Mouse (Mus musculus) MEL (cell line): ENCODE data around the gene Sox21. TPM values are rescaled to one million over a fixed set of nuclear protein-coding genes. Genes with fewer than 3 reads are reported as not detected.

ENCODE experiments used
- polyA plus RNA-seq, 2 experiments: library from polyadenylated mRNA; stranded (reverse) in 1 of 2; unstranded in 1 of 2; fragments of >175 nt in 1 of 2; fragments of >200 nt in 1 of 2; gene quantifications; 2 replicates each; pipeline versions ENCODE4 v1.2.1 to v1.2.4; 2012; ENCODE audit warnings: low replicate concordance in 2 of 2, low read depth in 1 of 2; ENCODE audit not compliant: insufficient read length in 2 of 2, insufficient read depth in 1 of 2, missing spikeins in 1 of 2
- total RNA-seq: library from RNA; depleted of rRNA; stranded (reverse); fragments of 300-350 nt; gene quantifications from 2 replicates; pipeline ENCODE4 v1.2.3, GENCODE M21; 2012; rRNA removed

Gene Sox21
- total and polyA plus RNA-seq, 3 experiments, result not detected

Other genes starting within 250 kb of the Sox21 start
- gene Dct, start 184.8 kb downstream of the Sox21 start, total RNA-seq, result 0.08 and 0.10 TPM in 2 replicates
- gene Dct, start 184.8 kb downstream of the Sox21 start, polyA plus RNA-seq, result under 1 TPM in 1 of 2 experiments, not detected in 1; 0.49 TPM
- gene Tgds, start 104.3 kb downstream of the Sox21 start, total RNA-seq, result 11.2 and 13.4 TPM in 2 replicates
- gene Tgds, start 104.3 kb downstream of the Sox21 start, polyA plus RNA-seq, result 10 to 100 TPM in 1 of 2 experiments, not detected in 1; 11.3 TPM
- gene Gpr180, start 99.9 kb downstream of the Sox21 start, total RNA-seq, result 10.9 and 14.8 TPM in 2 replicates
- 10 to 100 TPM in 1 of 2 experiments, not detected in 1; 12.6 TPM for gene Gpr180, start 99.9 kb downstream of the Sox21 start, polyA plus RNA-seq
- gene Gm9376, start 29.9 kb upstream of the Sox21 start, total RNA-seq, result not detected in 2 replicates
- not detected for gene Gm9376, start 29.9 kb upstream of the Sox21 start, polyA plus RNA-seq